Mouse (Mus musculus): ENCODE results near the gene Scg5.

DNA sequence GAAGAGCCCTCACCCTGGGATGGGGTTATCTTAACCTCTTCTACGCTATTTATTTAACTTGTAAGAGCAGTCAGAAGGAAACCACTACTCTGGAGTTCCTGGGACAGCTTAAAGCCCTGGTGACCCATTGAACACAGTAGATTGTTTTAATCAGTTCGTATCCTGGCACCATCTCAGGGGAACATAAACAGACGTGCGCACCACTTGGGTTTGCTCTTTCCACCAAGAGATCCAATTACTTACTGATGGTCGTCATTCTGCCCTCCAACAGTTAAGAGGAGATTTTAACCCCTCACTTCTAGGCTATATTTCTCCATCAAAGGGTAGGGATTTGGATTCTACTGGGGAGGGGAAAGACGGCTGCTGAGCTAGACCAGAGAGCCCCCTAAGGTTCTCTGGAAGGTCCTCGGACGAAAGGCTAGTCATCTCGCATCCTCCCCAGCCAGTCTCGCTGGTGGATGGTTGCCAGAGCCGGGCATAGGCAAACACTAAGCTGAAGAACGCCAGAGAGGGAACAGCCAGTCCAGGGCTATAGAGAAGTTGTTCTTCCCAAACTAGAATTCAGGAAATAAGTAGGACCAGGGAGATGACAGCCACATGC, 71.9 kb downstream of the Scg5 start:
- TF ChIP-seq GATA1 (IDR thresholded peaks at IDR 0.05; ENCODE audit: low read length) (no peak), TAL1 (IDR thresholded peaks at IDR 0.05; ENCODE audit: low read length) (no peak)
